8 mouse cellular contexts compared by ENCODE assay signal in the genomic region with DNA sequence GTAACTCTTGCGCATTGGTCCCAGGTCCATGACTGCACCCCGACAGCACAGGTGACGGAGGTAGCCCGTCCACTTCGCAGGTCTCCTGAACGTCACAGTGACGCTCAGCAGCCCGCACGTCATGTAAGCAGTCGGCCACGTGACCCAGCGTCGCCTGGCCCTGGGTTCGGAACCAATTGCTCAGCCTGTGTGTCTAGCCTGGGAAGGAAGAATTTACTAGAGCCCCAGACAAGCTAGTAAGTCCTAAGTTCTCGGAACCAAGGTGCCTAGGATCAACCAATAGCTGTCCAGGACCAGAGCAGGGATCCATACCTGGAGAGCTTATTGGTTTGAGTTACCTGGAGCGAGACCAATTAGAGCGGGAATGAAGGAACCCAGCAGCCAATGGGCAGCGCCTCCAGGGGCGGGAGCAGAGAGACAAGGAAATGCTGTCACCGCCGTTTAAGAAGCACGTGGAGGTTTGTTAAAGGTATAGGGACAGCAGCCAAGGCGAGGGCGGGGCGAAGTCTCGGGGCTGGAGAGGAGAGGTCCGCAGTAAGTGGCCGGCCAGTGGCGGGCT. TPM values are rescaled to one million over a fixed set of nuclear protein-coding genes. Genes with fewer than 3 reads are reported as not detected.
DNase-seq lines count a peak whose midpoint lies in the region; ATAC-seq lines count a peak whose summit lies in the region.

A gene (minus strand): TSS at position 241 of the 559 bp plus-strand sequence.

- DNase-seq in adipocyte (ENCODE audit: low spot score), result peak; percentile 99
- DNase-seq in embryo, embryonic 10 days (ENCODE audit: low spot score), result peak; percentile 95
- DNase-seq in gastrocnemius, postnatal 10 days, result peak; percentile 79
- peak; percentile 97 for DNase-seq in induced T-regulatory cell, adult 2 months (ENCODE audit: low read depth)
- peak; percentile 94 to 96 for DNase-seq in left cerebral cortex, adult 9 months (ENCODE audit: low spot score in 2 of 2)
- DNase-seq in right cerebral cortex, postnatal 14 days, result peak; percentile 86
- peak; percentile 82 to 92 for DNase-seq in urinary bladder, postnatal 36 days (ENCODE audit: low spot score in 2 of 2)

- peak; percentile 78 for ATAC-seq in megakaryocyte progenitor cell, adult 5-6 weeks (replicated peaks; ENCODE audit: poor library complexity)

RNA-seq across cellular contexts. Expression of the gene that starts here (rescaled TPM):
- 1 to 10 TPM; 8.4 to 9.4 TPM for total RNA-seq in gastrocnemius, postnatal 10 days (2021)
- total RNA-seq in megakaryocyte progenitor cell, adult 5-6 weeks (2015), result 22.5 and 23.0 TPM in 2 replicates
- total RNA-seq in megakaryocyte progenitor cell, adult 5-6 weeks (2017), result 36.3 and 38.7 TPM in 2 replicates

Comparison
In these comparisons a context has a peak if more than half of its experiments do, and no peak if none do; other contexts are left out.
1. Peak in every context shown above with its lines: DNase-seq and ATAC-seq.